Mouse (Mus musculus) CD4-positive naive resting alpha-beta T cell, adult 76 days (primary cell): ENCODE measurements around the gene Gna13. TPM values are rescaled to one million over a fixed set of nuclear protein-coding genes. Genes with fewer than 3 reads are reported as not detected.

ENCODE experiments used
- total RNA-seq: library from RNA; stranded (reverse); gene quantifications from one replicate; pipeline ENCODE4 v1.2.4, GENCODE M21; 2023

Gna13 gene
- 193 TPM for total RNA-seq

GRCm38 (mm10) chr11:109362463-109363190 is at the start of gene Gna13:
Gene Gna13 (plus strand): TSS chr11:109362831.

GRCm38 (mm10) chr11:109413617-109414016 is 51.0 kb downstream of the Gna13 start, which contains the start of gene 9930022D16Rik:
Gene 9930022D16Rik (plus strand): TSS chr11:109413917.

GRCm38 (mm10) chr11:109425392-109426271 is 63.0 kb downstream of the Gna13 start, which contains the start of gene Amz2:
Gene Amz2 (plus strand): TSS chr11:109425946.

Other genes starting within 250 kb of the Gna13 start
- gene E030025P04Rik, start 218.5 kb upstream of the Gna13 start, total RNA-seq = not detected
- 0.97 TPM for gene Rgs9, start 64.7 kb upstream of the Gna13 start, total RNA-seq
- 1.5 TPM for gene 9930022D16Rik, start 51.1 kb downstream of the Gna13 start, total RNA-seq
- 48.5 TPM for gene Amz2, start 63.1 kb downstream of the Gna13 start, total RNA-seq
- gene Arsg, start 110.5 kb downstream of the Gna13 start, total RNA-seq = 3.9 TPM
- gene Slc16a6, start 110.8 kb downstream of the Gna13 start, total RNA-seq = 32.4 TPM
- 1.3 TPM for gene Wipi1, start 249.1 kb downstream of the Gna13 start, total RNA-seq